23 mouse cellular contexts compared by ENCODE assay signal in the genomic region with DNA sequence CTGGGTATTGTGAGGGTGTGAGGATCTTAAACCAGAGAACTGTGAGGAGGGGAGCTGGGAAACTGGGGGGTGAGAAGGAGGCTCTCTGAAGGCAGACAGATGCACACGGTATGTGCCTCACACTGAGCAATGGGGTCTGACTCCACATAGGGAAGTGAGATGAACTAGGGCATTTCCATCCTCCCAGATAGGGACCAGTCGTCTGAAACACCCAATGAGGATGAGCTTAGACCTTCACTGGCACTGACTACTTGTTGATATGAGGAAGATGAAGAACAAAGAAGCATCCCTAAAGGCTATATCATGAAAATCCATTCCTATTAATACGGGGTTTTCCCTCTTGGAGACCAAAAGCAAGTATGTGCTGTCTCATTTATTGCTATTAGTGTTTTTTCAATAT.
DNase-seq lines count a peak whose midpoint lies in the region; ATAC-seq and TF ChIP-seq lines count a peak whose summit lies in the region.
"Had no signal": no experiment of that assay in that cellular context is flagged by ENCODE, and none has a peak within 500 bp of the region (broad histone marks: within the 10 kb centered on the region; RNA-seq: fewer than 3 reads in every experiment).

No protein-coding gene starts in this region.

- DNase-seq in A20 (ENCODE audit: low read depth, low spot score), result peak; percentile 55
- peak; percentile 52 for DNase-seq in CH12.LX (ENCODE audit: extremely low read depth)
- DNase-seq in stomach, postnatal 0 days (ENCODE audit: low spot score), result peak; percentile 4
- DNase-seq in kidney, adult 8-10 months, result no peak
- DNase-seq in hindbrain, embryonic 14.5 days (ENCODE audit: low spot score), result no peak
- DNase-seq: adrenal gland, adult 2 months; adrenal gland, postnatal 10 days; adrenal gland, postnatal 25 days; B cell, adult 2 months; cerebellum, adult 11 months; cerebellum, adult 18-20 months; cerebellum, adult 8-10 months; cerebellum, adult 9-11 months; cerebellum, postnatal 14 days; cerebellum, postnatal 36 days; embryo, embryonic 11 days; forebrain, postnatal 0 days had no signal

- ATAC-seq in stomach, postnatal 0 days (ENCODE audit: low FRiP score, low TSS enrichment), result no peak
- no peak for ATAC-seq in hindbrain, embryonic 14.5 days (ENCODE audit: low FRiP score)
- ATAC-seq: CD4-positive, CD25-positive, alpha-beta regulatory T cell, adult 4 months; forebrain, embryonic 13.5 days; forebrain, embryonic 15.5 days; forebrain, postnatal 0 days had no signal

- no peak for TF ChIP-seq RAD21 in CH12.LX (IDR thresholded peaks at IDR 0.05; ENCODE audit: low read depth, low read length)

- 84% methylated on average over 3 of the region's 3 CpGs for WGBS in stomach, postnatal 0 days
- 78% methylated on average over 3 of the region's 3 CpGs for WGBS in hindbrain, embryonic 14.5 days

- H3K9me3 ChIP-seq in CH12.LX (replicated peaks; ENCODE audit: low read length), result no peaks in the 10 kb centered on the region
- H3K9me3 ChIP-seq in stomach, postnatal 0 days (ENCODE audit: control insufficient read depth, low read length), result no peaks in the 10 kb centered on the region
- H3K9me3 ChIP-seq in hindbrain, embryonic 14.5 days (ENCODE audit: control insufficient read depth, low read length), result no peaks in the 10 kb centered on the region
- H3K9me3 ChIP-seq: embryonic facial prominence, embryonic 13.5 days; embryonic facial prominence, embryonic 15.5 days; forebrain, embryonic 13.5 days; forebrain, embryonic 15.5 days had no signal

- no peaks in the 10 kb centered on the region for H3K36me3 ChIP-seq in CH12.LX (replicated peaks in 1 of 2; ENCODE audit: control insufficient read depth in 1 of 2, insufficient read depth in 1 of 2, low read length in 1 of 2)
- no peaks in the 10 kb centered on the region for H3K36me3 ChIP-seq in stomach, postnatal 0 days (ENCODE audit: control insufficient read depth, insufficient read depth, low read length)
- H3K36me3 ChIP-seq in hindbrain, embryonic 14.5 days (replicated peaks; ENCODE audit: control insufficient read depth, insufficient read depth), result no peaks in the 10 kb centered on the region
- H3K36me3 ChIP-seq: embryonic facial prominence, embryonic 13.5 days; embryonic facial prominence, embryonic 15.5 days; forebrain, embryonic 15.5 days had no signal

- H3K4me3 ChIP-seq in CH12.LX (replicated peaks in 1 of 3; ENCODE audit: low read depth in 2 of 3, low read length in 2 of 3, poor library complexity in 1 of 3), result no peak overlapping the region
- no peak overlapping the region for H3K4me3 ChIP-seq in stomach, postnatal 0 days (ENCODE audit: low read depth, low read length)
- no peak overlapping the region for H3K4me3 ChIP-seq in hindbrain, embryonic 14.5 days (replicated peaks; ENCODE audit: low read length)
- H3K4me3 ChIP-seq: embryonic facial prominence, embryonic 13.5 days; embryonic facial prominence, embryonic 15.5 days; erythroblast, embryonic 14.5 days; forebrain, embryonic 13.5 days; forebrain, embryonic 15.5 days had no signal

- H3K4me1 ChIP-seq in CH12.LX (ENCODE audit: control insufficient read depth in 1 of 2, insufficient read depth in 2 of 2), result peaks cover 2 to 45% of the 10 kb centered on the region in 2 experiments; a peak in 3 of 4 replicates
- H3K4me1 ChIP-seq in stomach, postnatal 0 days (replicated peaks; ENCODE audit: control insufficient read depth, insufficient read depth), result no peaks in the 10 kb centered on the region
- H3K4me1 ChIP-seq in hindbrain, embryonic 14.5 days (replicated peaks; ENCODE audit: control insufficient read depth, insufficient read depth, low read length), result no peaks in the 10 kb centered on the region

- 0 out of 2 replicates have a peak, but pooled peaks have one; percentile 17 for TF ChIP-seq EP300 in CH12.LX (IDR thresholded peaks at IDR 0.05; ENCODE audit: low read length)
- no peak for TF ChIP-seq EP300 in stomach, postnatal 0 days (optimal IDR thresholded peaks at IDR 0.05)

- dilution Hi-C loops in CH12.LX (cut with MboI; ENCODE audit: extremely low pct_ligation_motif_present, extremely low pct_unique_long_range_greater_than_20kb, low sequenced_read_pairs), result no loop called here

- H3K9ac ChIP-seq in CH12.LX (ENCODE audit: insufficient read depth, low read depth), result no peak overlapping the region
- H3K9ac ChIP-seq in stomach, postnatal 0 days (ENCODE audit: low read length), result no peak overlapping the region
- H3K9ac ChIP-seq in hindbrain, embryonic 14.5 days, result no peak overlapping the region
- H3K9ac ChIP-seq: embryonic facial prominence, embryonic 13.5 days; embryonic facial prominence, embryonic 15.5 days; forebrain, embryonic 13.5 days; forebrain, embryonic 15.5 days; forebrain, postnatal 0 days had no signal

- in situ Hi-C loops in CH12.LX (cut with MboI; ENCODE audit: low pct_ligation_motif_present, low pct_unique_long_range_greater_than_20kb, low sequenced_read_pairs), result no loop called here

- no peaks in the 10 kb centered on the region for H3K27me3 ChIP-seq in CH12.LX (replicated peaks)
- H3K27me3 ChIP-seq in stomach, postnatal 0 days (ENCODE audit: control insufficient read depth, insufficient read depth, low read length), result no peaks in the 10 kb centered on the region
- no peaks in the 10 kb centered on the region for H3K27me3 ChIP-seq in hindbrain, embryonic 14.5 days (ENCODE audit: control insufficient read depth, insufficient read depth, low read length)
- H3K27me3 ChIP-seq: forebrain, embryonic 13.5 days; forebrain, embryonic 15.5 days had no signal

- no peaks in the 10 kb centered on the region for H3K79me2 ChIP-seq in CH12.LX (replicated peaks; ENCODE audit: control insufficient read depth, extremely low read depth, insufficient read depth, poor library complexity, severe bottlenecking)

- H3K27ac ChIP-seq in CH12.LX (ENCODE audit: insufficient read depth, low read depth), result no peak overlapping the region
- H3K27ac ChIP-seq in stomach, postnatal 0 days (replicated peaks), result no peak overlapping the region
- no peak overlapping the region for H3K27ac ChIP-seq in hindbrain, embryonic 14.5 days
- H3K27ac ChIP-seq: embryonic facial prominence, embryonic 13.5 days; embryonic facial prominence, embryonic 15.5 days; forebrain, embryonic 13.5 days; forebrain, embryonic 15.5 days had no signal

- no peak for TF ChIP-seq POLR2A in CH12.LX (IDR thresholded peaks at IDR 0.05; ENCODE audit: low read depth, low read length)

- TF ChIP-seq CTCF in CH12.LX (conservative IDR thresholded peaks at IDR 0.05 in 1 of 2, IDR thresholded peaks at IDR 0.05 in 1 of 2; ENCODE audit: low read depth in 2 of 2, low read length in 2 of 2), result no peak
- no peak for TF ChIP-seq CTCF in stomach, postnatal 0 days (IDR thresholded peaks at IDR 0.05; ENCODE audit: low read depth)

- 0 out of 2 replicates have a peak overlapping the region, but pooled peaks have one; percentile 27 for H3K4me2 ChIP-seq in CH12.LX (ENCODE audit: insufficient read depth, low read depth, poor library complexity, severe bottlenecking)
- no peak overlapping the region for H3K4me2 ChIP-seq in stomach, postnatal 0 days (replicated peaks; ENCODE audit: low read depth)
- H3K4me2 ChIP-seq in hindbrain, embryonic 14.5 days (replicated peaks), result no peak overlapping the region
- H3K4me2 ChIP-seq: embryonic facial prominence, embryonic 13.5 days; embryonic facial prominence, embryonic 15.5 days; forebrain, embryonic 13.5 days; forebrain, embryonic 15.5 days had no signal

TF ChIP-seq in CH12.LX, 34 proteins besides CTCF, POLR2A, EP300 and RAD21:
- TF ChIP-seq CHD2 (IDR thresholded peaks at IDR 0.05; ENCODE audit: low read length), result no peak
- TF ChIP-seq NRF1 (IDR thresholded peaks at IDR 0.05; ENCODE audit: low read depth, low read length), result no peak
- TF ChIP-seq MAX (IDR thresholded peaks at IDR 0.05; ENCODE audit: low read length), result no peak
- TF ChIP-seq POLR2AphosphoS2 (IDR thresholded peaks at IDR 0.05; ENCODE audit: low read depth, low read length), result no peak
- TF ChIP-seq JUND (conservative IDR thresholded peaks at IDR 0.05; ENCODE audit: low read depth, low read length), result no peak
- TF ChIP-seq MYC (IDR thresholded peaks at IDR 0.05; ENCODE audit: low read depth, low read length), result no peak
- no peak for TF ChIP-seq ZNF384 (IDR thresholded peaks at IDR 0.05; ENCODE audit: low read depth, low read length)
- TF ChIP-seq USF2 (conservative IDR thresholded peaks at IDR 0.05; ENCODE audit: low read depth, low read length), result no peak
- no peak for TF ChIP-seq ELF1 (IDR thresholded peaks at IDR 0.05; ENCODE audit: low read depth, low read length)
- no peak for TF ChIP-seq ZKSCAN1 (IDR thresholded peaks at IDR 0.05; ENCODE audit: borderline replicate concordance, low read depth, low read length)
- TF ChIP-seq MXI1 (IDR thresholded peaks at IDR 0.05; ENCODE audit: low read depth, low read length), result no peak
- TF ChIP-seq HCFC1 (IDR thresholded peaks at IDR 0.05; ENCODE audit: low read depth, low read length), result no peak
- no peak for TF ChIP-seq PAX5 (IDR thresholded peaks at IDR 0.05; ENCODE audit: low read length)
- no peak for TF ChIP-seq KAT2A (IDR thresholded peaks at IDR 0.05; ENCODE audit: insufficient replicate concordance, low read length)
TF ChIP-seq in CH12.LX: peak in this region for 0.

Comparison
In these comparisons a context has a peak if more than half of its experiments do, and no peak if none do; other contexts are left out.
1. DNase-seq: peak in A20 (single experiment), CH12.LX (single experiment) and stomach, postnatal 0 days (single experiment); none in kidney, adult 8-10 months (0 of 2) and hindbrain, embryonic 14.5 days (single experiment).